Mouse (Mus musculus): ENCODE results near the gene Gm21970. TPM values are rescaled to one million over a fixed set of nuclear protein-coding genes. Genes with fewer than 3 reads are reported as not detected.

The Gm21970 gene
- polyA plus RNA-seq, 1 experiment from 2014 or later, result not detected

DNA sequence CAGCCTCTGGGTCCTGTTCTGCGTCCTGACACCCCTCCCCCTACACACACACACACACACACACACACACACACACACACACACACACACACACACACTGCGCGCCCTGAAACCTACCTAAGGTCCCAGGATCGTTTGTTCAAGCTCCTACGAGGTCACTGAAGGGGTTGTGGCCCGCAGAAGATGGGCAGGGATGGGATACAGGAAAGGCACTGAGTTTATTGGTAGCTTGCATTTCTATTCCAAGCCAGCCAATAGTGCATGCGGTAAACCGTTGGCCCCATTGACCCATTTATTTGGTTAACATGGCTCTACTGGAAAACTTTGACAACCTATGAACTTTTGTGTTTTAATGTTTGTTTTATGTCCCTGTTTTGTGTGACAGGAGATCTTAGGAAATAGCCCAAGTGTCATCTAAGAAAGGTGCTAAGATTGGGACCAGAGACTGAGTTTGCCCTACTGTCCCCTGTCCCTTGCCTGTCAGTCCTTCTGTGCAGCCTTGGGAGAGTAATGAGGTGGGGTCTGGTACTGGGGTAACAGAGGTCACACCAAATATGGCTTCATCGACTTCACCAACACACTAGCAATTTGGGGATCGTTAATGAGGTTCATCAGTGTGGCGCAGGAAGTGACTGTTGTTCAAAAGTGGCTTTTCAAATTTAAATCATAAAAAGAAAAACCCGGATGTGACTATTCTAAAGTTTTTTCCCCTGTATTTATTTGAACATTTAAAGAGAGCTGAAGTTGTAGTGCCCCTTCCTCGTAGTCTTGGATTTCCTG is 17.9 kb upstream of the Gm21970 start:
- Histone ChIP-seq H3K9me3 (replicated peaks) (no peaks in the 10 kb centered on the region), H3K36me3 (peaks cover 29% of the 10 kb centered on the region), H3K4me3 (replicated peaks) (peak overlapping the region; percentile 98), H3K9ac (peak overlapping the region; percentile 100), H3K4me2 (peak overlapping the region; percentile 84), H3K27ac (peak overlapping the region; percentile 99), H3K27me3 (no peaks in the 10 kb centered on the region), H3K4me1 (replicated peaks) (peaks cover 71% of the 10 kb centered on the region)
- DNase-seq, result no peak
- 24% methylated on average over 13 of the region's 13 CpGs for WGBS (ENCODE audit: insufficient replicate concordance)
- peak; percentile 8 for ATAC-seq (ENCODE audit: low read depth)

DNA sequence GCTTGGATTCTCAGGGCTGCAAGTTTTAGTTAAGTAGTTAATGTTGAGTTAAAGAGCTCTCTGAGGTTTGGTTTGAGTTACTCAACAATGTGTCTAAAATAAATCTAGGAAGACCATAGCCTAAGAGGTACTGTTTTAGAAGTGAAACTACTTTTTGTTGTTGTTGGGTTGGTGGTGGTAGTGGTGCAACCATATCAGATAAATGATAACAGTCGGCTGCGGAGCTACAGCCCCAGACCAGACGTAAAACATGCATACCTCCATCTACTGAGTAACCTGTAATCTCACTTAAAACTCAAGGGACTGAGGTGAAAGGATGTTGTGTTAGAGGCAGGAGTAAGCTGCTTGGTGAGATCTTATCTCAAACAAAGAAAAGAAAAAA is 17.3 kb upstream of the Gm21970 start:
- H3K9ac ChIP-seq, result peak overlapping the region; percentile 100
- H3K27me3 ChIP-seq, result no peaks in the 10 kb centered on the region
- H3K36me3 ChIP-seq, result peaks cover 30% of the 10 kb centered on the region
- H3K9me3 ChIP-seq (replicated peaks), result no peaks in the 10 kb centered on the region
- DNase-seq (no peak), ATAC-seq (ENCODE audit: low read depth) (no peak)
- H3K4me3 ChIP-seq (replicated peaks), result peak overlapping the region; percentile 98
- 15% methylated on average over 3 of the region's 3 CpGs for WGBS (ENCODE audit: insufficient replicate concordance)
- peaks cover 76% of the 10 kb centered on the region for H3K4me1 ChIP-seq (replicated peaks)
- H3K27ac ChIP-seq, result peak overlapping the region; percentile 99
- H3K4me2 ChIP-seq, result peak overlapping the region; percentile 84

- H3K27ac ChIP-seq, result peak overlapping the region; percentile 34; the same call in 1 of the 2 replicates
- DNase-seq (no peak), ATAC-seq (ENCODE audit: low read depth) (no peak)
- H3K36me3 ChIP-seq, result peaks cover 39% of the 10 kb centered on the region
- H3K9me3 ChIP-seq (replicated peaks), result no peaks in the 10 kb centered on the region
- 92% methylated on average over 10 of the region's 10 CpGs for WGBS (ENCODE audit: insufficient replicate concordance)
- no peak overlapping the region for H3K9ac ChIP-seq
- no peak overlapping the region for H3K4me2 ChIP-seq
- peaks cover 82% of the 10 kb centered on the region for H3K4me1 ChIP-seq (replicated peaks)
- H3K27me3 ChIP-seq, result no peaks in the 10 kb centered on the region
- H3K4me3 ChIP-seq (replicated peaks), result no peak overlapping the region
Observed at GRCm38 (mm10) chr16:91376701-91377100, 14.8 kb upstream of the Gm21970 start.

DNA sequence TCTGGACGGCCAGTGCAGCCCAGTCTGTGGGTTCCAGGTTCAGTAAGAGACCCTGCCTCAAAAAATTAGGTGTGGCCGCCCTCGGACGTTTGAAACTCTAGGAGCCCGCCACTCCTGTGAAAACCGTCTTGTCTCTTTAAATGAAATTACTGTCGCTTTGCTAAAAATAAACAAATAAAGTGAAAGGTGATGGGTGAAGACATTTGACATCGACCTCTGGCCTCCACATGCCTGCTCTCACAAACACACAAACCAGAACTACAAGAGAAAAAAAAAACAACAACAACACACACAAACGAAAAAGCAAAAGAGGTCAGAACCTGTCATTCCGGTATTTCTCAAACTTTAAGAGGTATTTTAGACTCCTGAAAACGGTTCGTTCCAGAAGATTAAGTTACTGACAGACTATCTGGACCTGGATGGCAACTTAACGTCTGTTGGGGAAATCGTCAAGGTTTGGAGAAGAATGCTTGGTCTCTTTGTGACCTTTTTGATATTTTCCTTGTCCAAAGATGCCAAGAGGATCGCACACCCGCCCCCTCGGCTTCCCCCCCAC is 13.0 kb upstream of the Gm21970 start:
- WGBS (ENCODE audit: insufficient replicate concordance), result 73% methylated on average over 17 of the region's 17 CpGs
- no peak for ATAC-seq (ENCODE audit: low read depth)
- Histone ChIP-seq H3K4me2 (0 out of 2 replicates have a peak overlapping the region, but pooled peaks have one; percentile 20), H3K27ac (peak overlapping the region; percentile 21), H3K9me3 (replicated peaks) (no peaks in the 10 kb centered on the region), H3K27me3 (no peaks in the 10 kb centered on the region), H3K36me3 (peaks cover 55% of the 10 kb centered on the region), H3K4me1 (replicated peaks) (peaks cover 85% of the 10 kb centered on the region), H3K9ac (no peak overlapping the region), H3K4me3 (replicated peaks) (no peak overlapping the region)
- DNase-seq, result no peak

- Histone ChIP-seq H3K9me3 (replicated peaks) (no peaks in the 10 kb centered on the region), H3K36me3 (peaks cover 60% of the 10 kb centered on the region), H3K27ac (peak overlapping the region; percentile 21), H3K4me1 (replicated peaks) (peaks cover 80% of the 10 kb centered on the region), H3K4me3 (replicated peaks) (no peak overlapping the region), H3K9ac (no peak overlapping the region), H3K4me2 (0 out of 2 replicates have a peak overlapping the region, but pooled peaks have one; percentile 20), H3K27me3 (no peaks in the 10 kb centered on the region)
- 70% methylated on average over 9 of the region's 9 CpGs for WGBS (ENCODE audit: insufficient replicate concordance)
- no peak for DNase-seq
- ATAC-seq (ENCODE audit: low read depth), result peak; percentile 11; the same call in 1 of the 2 replicates
Observed at GRCm38 (mm10) chr16:91378991-91379390, 12.5 kb upstream of the Gm21970 start.

- ATAC-seq (ENCODE audit: low read depth), result 0 out of 2 replicates have a peak, but pooled peaks have one; percentile 2
- H3K4me1 ChIP-seq (replicated peaks), result peaks cover 76% of the 10 kb centered on the region
- 75% methylated on average over 3 of the region's 3 CpGs for WGBS (ENCODE audit: insufficient replicate concordance)
Observed at GRCm38 (mm10) chr16:91379412-91379811, 12.1 kb upstream of the Gm21970 start.

DNA sequence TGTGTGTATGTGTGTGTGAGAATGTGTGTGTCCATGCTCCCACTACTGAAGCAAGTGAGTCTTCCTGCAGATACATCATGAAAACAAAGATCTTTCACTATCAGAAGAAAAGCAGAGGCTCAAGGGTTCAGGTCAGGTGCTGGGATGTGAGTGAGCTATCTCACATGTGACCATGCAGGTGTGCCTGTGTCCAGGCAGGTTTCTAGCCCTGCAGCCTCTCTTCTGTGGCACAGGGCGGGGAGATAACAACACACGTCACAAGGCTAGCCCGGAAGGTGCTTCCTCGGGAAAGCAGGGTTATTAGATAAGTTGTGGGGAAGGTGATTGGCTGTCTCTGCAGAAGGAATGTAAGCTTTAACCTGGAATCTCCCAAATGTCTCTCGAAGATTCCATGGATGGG is 11.4 kb upstream of the Gm21970 start:
- Histone ChIP-seq H3K4me1 (replicated peaks) (peaks cover 73% of the 10 kb centered on the region), H3K27ac (peak overlapping the region; percentile 21; the same call in 1 of the 2 replicates), H3K9me3 (replicated peaks) (no peaks in the 10 kb centered on the region), H3K4me2 (no peak overlapping the region), H3K36me3 (peaks cover 67% of the 10 kb centered on the region), H3K27me3 (no peaks in the 10 kb centered on the region), H3K4me3 (replicated peaks) (no peak overlapping the region), H3K9ac (no peak overlapping the region)
- 40% methylated on average over 5 of the region's 5 CpGs for WGBS (ENCODE audit: insufficient replicate concordance)
- DNase-seq, result peak; percentile 49
- ATAC-seq (ENCODE audit: low read depth), result peak; percentile 69; the same call in 1 of the 2 replicates

More at GRCm38 (mm10) chr16:91379412-91379811, 12.1 kb upstream of the Gm21970 start:
- Histone ChIP-seq H3K27me3 (no peaks in the 10 kb centered on the region), H3K27ac (peak overlapping the region; percentile 21), H3K9ac (no peak overlapping the region), H3K4me2 (no peak overlapping the region), H3K4me3 (replicated peaks) (no peak overlapping the region), H3K36me3 (peaks cover 64% of the 10 kb centered on the region), H3K9me3 (replicated peaks) (no peaks in the 10 kb centered on the region)
- DNase-seq, result no peak

- Histone ChIP-seq H3K9me3 (replicated peaks) (no peaks in the 10 kb centered on the region), H3K9ac (no peak overlapping the region), H3K27me3 (no peaks in the 10 kb centered on the region), H3K4me3 (replicated peaks) (no peak overlapping the region), H3K4me2 (no peak overlapping the region), H3K27ac (0 out of 2 replicates have a peak overlapping the region, but pooled peaks have one; percentile 14), H3K4me1 (replicated peaks) (peaks cover 68% of the 10 kb centered on the region), H3K36me3 (peaks cover 67% of the 10 kb centered on the region)
- 83% methylated on average over 4 of the region's 4 CpGs for WGBS (ENCODE audit: insufficient replicate concordance)
- no peak for ATAC-seq (ENCODE audit: low read depth)
- no peak for DNase-seq
Observed at GRCm38 (mm10) chr16:91381606-91382005, 9.9 kb upstream of the Gm21970 start.

GRCm38 (mm10) chr16:91382261-91382790 is 9.2 kb upstream of the Gm21970 start:
- WGBS (ENCODE audit: insufficient replicate concordance), result 63% methylated on average over 9 of the region's 9 CpGs
- DNase-seq (no peak), ATAC-seq (ENCODE audit: low read depth) (no peak)
- H3K36me3 ChIP-seq, result peaks cover 67% of the 10 kb centered on the region
- H3K9ac ChIP-seq, result no peak overlapping the region
- no peak overlapping the region for H3K4me3 ChIP-seq (replicated peaks)
- peaks cover 69% of the 10 kb centered on the region for H3K4me1 ChIP-seq (replicated peaks)
- H3K9me3 ChIP-seq (replicated peaks), result no peaks in the 10 kb centered on the region
- no peaks in the 10 kb centered on the region for H3K27me3 ChIP-seq
- no peak overlapping the region for H3K4me2 ChIP-seq
- H3K27ac ChIP-seq, result peak overlapping the region; percentile 36

DNA sequence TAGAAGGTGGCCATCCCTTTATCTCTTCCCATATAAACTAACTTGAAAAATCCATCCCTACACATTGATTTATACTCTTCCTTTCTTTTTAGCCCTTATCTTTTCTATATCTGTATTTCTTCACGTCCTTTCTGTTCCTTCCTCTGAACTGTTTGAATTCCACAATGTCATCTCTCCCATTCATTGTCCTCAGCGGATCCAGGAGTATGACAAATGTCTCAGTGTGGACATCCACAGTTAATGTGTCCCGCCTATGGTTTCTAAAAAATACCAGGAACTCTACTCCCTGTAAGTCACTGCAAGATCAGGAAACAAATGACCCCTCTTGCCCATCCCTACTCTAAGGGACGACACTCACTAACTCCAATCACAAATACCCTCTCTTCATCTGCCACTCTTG is 7.3 kb upstream of the Gm21970 start:
- DNase-seq, result no peak
- H3K9me3 ChIP-seq (replicated peaks), result no peaks in the 10 kb centered on the region
- H3K9ac ChIP-seq, result no peak overlapping the region
- no peak overlapping the region for H3K4me3 ChIP-seq (replicated peaks)
- no peak overlapping the region for H3K4me2 ChIP-seq
- no peak overlapping the region; the same call in 1 of the 2 replicates for H3K27ac ChIP-seq
- no peak for ATAC-seq (ENCODE audit: low read depth)
- 83% methylated on average over 4 of the region's 4 CpGs for WGBS (ENCODE audit: insufficient replicate concordance)
- peaks cover 52% of the 10 kb centered on the region for H3K4me1 ChIP-seq (replicated peaks)
- H3K27me3 ChIP-seq, result no peaks in the 10 kb centered on the region
- peaks cover 81% of the 10 kb centered on the region for H3K36me3 ChIP-seq

- Histone ChIP-seq H3K9me3 (replicated peaks) (no peaks in the 10 kb centered on the region), H3K27ac (peak overlapping the region; percentile 65), H3K4me2 (no peak overlapping the region), H3K36me3 (peaks cover 92% of the 10 kb centered on the region), H3K4me3 (replicated peaks) (no peak overlapping the region), H3K9ac (no peak overlapping the region), H3K27me3 (no peaks in the 10 kb centered on the region), H3K4me1 (replicated peaks) (peaks cover 38% of the 10 kb centered on the region)
- DNase-seq, result no peak
- WGBS (ENCODE audit: insufficient replicate concordance), result 59% methylated on average over 10 of the region's 10 CpGs
- peak; percentile 43 for ATAC-seq (ENCODE audit: low read depth)
Observed at GRCm38 (mm10) chr16:91385621-91386020, 5.9 kb upstream of the Gm21970 start.

All from liver, embryonic 13.5 days (tissue).